Mouse (Mus musculus): Measurements from ENCODE around the gene Baiap2l1. TPM values are rescaled to one million over a fixed set of nuclear protein-coding genes. Genes with fewer than 3 reads are reported as not detected.

The Baiap2l1 gene
- polyA plus RNA-seq (2015; fragmentation: Nextera tagmentation; extraction: Ambion mirVana) = 19.3 and 22.6 TPM in 2 replicates

- H3K4me3 ChIP-seq (replicated peaks; ENCODE audit: low read length) = peak within 1 kb of the TSS; percentile 77
- no peaks in the 10 kb centered on the region for H3K4me1 ChIP-seq (ENCODE audit: control insufficient read depth, insufficient read depth, low read length)
- ATAC-seq (ENCODE audit: insufficient read depth, low FRiP score) = peak; percentile 96
- under 1% methylated on average over 60 of the region's 60 CpGs for WGBS
- no peaks in the 10 kb centered on the region for H3K36me3 ChIP-seq (ENCODE audit: control insufficient read depth, insufficient read depth, low read length)
- H3K4me2 ChIP-seq (ENCODE audit: low read depth, low read length) = peak within 1 kb of the TSS; percentile 87
- H3K9me3 ChIP-seq (replicated peaks; ENCODE audit: control insufficient read depth, low read length) = no peaks in the 10 kb centered on the region
- peak within 1 kb of the TSS; percentile 85 for H3K9ac ChIP-seq (ENCODE audit: low read length)
- H3K27me3 ChIP-seq (ENCODE audit: control insufficient read depth, insufficient read depth, low read length) = no peaks in the 10 kb centered on the region
- H3K27ac ChIP-seq (ENCODE audit: low read length) = peak within 1 kb of the TSS; percentile 89
Observed at GRCm38 (mm10) chr5:144357881-144358591, at the start of gene Baiap2l1. Gene Baiap2l1, minus strand, starts transcription at chr5:144358112.

GRCm38 (mm10) chr5:144406256-144406655 is 48.3 kb upstream of the Baiap2l1 start:
- ATAC-seq (ENCODE audit: insufficient read depth, low FRiP score) = no peak
- WGBS = 83% methylated on average over 11 of the region's 11 CpGs
- Histone ChIP-seq H3K27ac (ENCODE audit: low read length) (no peak overlapping the region), H3K9me3 (replicated peaks; ENCODE audit: control insufficient read depth, low read length) (no peaks in the 10 kb centered on the region), H3K4me2 (ENCODE audit: low read depth, low read length) (no peak overlapping the region), H3K4me3 (replicated peaks; ENCODE audit: low read length) (no peak overlapping the region), H3K27me3 (ENCODE audit: control insufficient read depth, insufficient read depth, low read length) (no peaks in the 10 kb centered on the region), H3K4me1 (ENCODE audit: control insufficient read depth, insufficient read depth, low read length) (no peaks in the 10 kb centered on the region), H3K9ac (ENCODE audit: low read length) (no peak overlapping the region), H3K36me3 (ENCODE audit: control insufficient read depth, insufficient read depth, low read length) (no peaks in the 10 kb centered on the region)

- no peak for ATAC-seq (ENCODE audit: insufficient read depth, low FRiP score)
- no peaks in the 10 kb centered on the region for H3K9me3 ChIP-seq (replicated peaks; ENCODE audit: control insufficient read depth, low read length)
- no peaks in the 10 kb centered on the region for H3K27me3 ChIP-seq (ENCODE audit: control insufficient read depth, insufficient read depth, low read length)
- H3K4me2 ChIP-seq (ENCODE audit: low read depth, low read length) = no peak overlapping the region
- no peak overlapping the region for H3K9ac ChIP-seq (ENCODE audit: low read length)
- H3K4me3 ChIP-seq (replicated peaks; ENCODE audit: low read length) = no peak overlapping the region
- H3K4me1 ChIP-seq (ENCODE audit: control insufficient read depth, insufficient read depth, low read length) = no peaks in the 10 kb centered on the region
- no peak overlapping the region for H3K27ac ChIP-seq (ENCODE audit: low read length)
- 74% methylated on average over 5 of the region's 5 CpGs for WGBS
- H3K36me3 ChIP-seq (ENCODE audit: control insufficient read depth, insufficient read depth, low read length) = no peaks in the 10 kb centered on the region
Observed at GRCm38 (mm10) chr5:144400821-144401220, 42.9 kb upstream of the Baiap2l1 start.

- 9% methylated on average over 6 of the region's 9 CpGs for WGBS
- Histone ChIP-seq H3K9me3 (replicated peaks; ENCODE audit: control insufficient read depth, low read length) (no peaks in the 10 kb centered on the region), H3K4me1 (ENCODE audit: control insufficient read depth, insufficient read depth, low read length) (no peaks in the 10 kb centered on the region), H3K27ac (ENCODE audit: low read length) (no peak overlapping the region), H3K4me2 (ENCODE audit: low read depth, low read length) (no peak overlapping the region), H3K27me3 (ENCODE audit: control insufficient read depth, insufficient read depth, low read length) (no peaks in the 10 kb centered on the region), H3K9ac (ENCODE audit: low read length) (no peak overlapping the region), H3K36me3 (ENCODE audit: control insufficient read depth, insufficient read depth, low read length) (no peaks in the 10 kb centered on the region), H3K4me3 (replicated peaks; ENCODE audit: low read length) (no peak overlapping the region)
- no peak for ATAC-seq (ENCODE audit: insufficient read depth, low FRiP score)
Observed at GRCm38 (mm10) chr5:144397566-144397965, 39.7 kb upstream of the Baiap2l1 start.

GRCm38 (mm10) chr5:144394142-144394541 is 36.2 kb upstream of the Baiap2l1 start:
- no peak overlapping the region for H3K4me3 ChIP-seq (replicated peaks; ENCODE audit: low read length)
- no peak overlapping the region for H3K9ac ChIP-seq (ENCODE audit: low read length)
- no peak overlapping the region for H3K27ac ChIP-seq (ENCODE audit: low read length)
- H3K9me3 ChIP-seq (replicated peaks; ENCODE audit: control insufficient read depth, low read length) = no peaks in the 10 kb centered on the region
- H3K36me3 ChIP-seq (ENCODE audit: control insufficient read depth, insufficient read depth, low read length) = no peaks in the 10 kb centered on the region
- no peak overlapping the region for H3K4me2 ChIP-seq (ENCODE audit: low read depth, low read length)
- WGBS = 81% methylated on average over 2 of the region's 2 CpGs
- H3K4me1 ChIP-seq (ENCODE audit: control insufficient read depth, insufficient read depth, low read length) = no peaks in the 10 kb centered on the region
- H3K27me3 ChIP-seq (ENCODE audit: control insufficient read depth, insufficient read depth, low read length) = no peaks in the 10 kb centered on the region
- ATAC-seq (ENCODE audit: insufficient read depth, low FRiP score) = no peak

GRCm38 (mm10) chr5:144387851-144388250 is 29.9 kb upstream of the Baiap2l1 start:
- H3K27me3 ChIP-seq (ENCODE audit: control insufficient read depth, insufficient read depth, low read length) = no peaks in the 10 kb centered on the region

GRCm38 (mm10) chr5:144383936-144384335 is 26.0 kb upstream of the Baiap2l1 start:
- no peak overlapping the region for H3K27ac ChIP-seq (ENCODE audit: low read length)
- H3K9me3 ChIP-seq (replicated peaks; ENCODE audit: control insufficient read depth, low read length) = no peaks in the 10 kb centered on the region
- no peaks in the 10 kb centered on the region for H3K36me3 ChIP-seq (ENCODE audit: control insufficient read depth, insufficient read depth, low read length)
- H3K9ac ChIP-seq (ENCODE audit: low read length) = no peak overlapping the region
- 62% methylated on average over 3 of the region's 3 CpGs for WGBS
- H3K27me3 ChIP-seq (ENCODE audit: control insufficient read depth, insufficient read depth, low read length) = no peaks in the 10 kb centered on the region
- H3K4me3 ChIP-seq (replicated peaks; ENCODE audit: low read length) = no peak overlapping the region
- no peaks in the 10 kb centered on the region for H3K4me1 ChIP-seq (ENCODE audit: control insufficient read depth, insufficient read depth, low read length)
- no peak for ATAC-seq (ENCODE audit: insufficient read depth, low FRiP score)
- H3K4me2 ChIP-seq (ENCODE audit: low read depth, low read length) = no peak overlapping the region

More at GRCm38 (mm10) chr5:144387851-144388250, 29.9 kb upstream of the Baiap2l1 start:
- Histone ChIP-seq H3K9me3 (replicated peaks; ENCODE audit: control insufficient read depth, low read length) (no peaks in the 10 kb centered on the region), H3K36me3 (ENCODE audit: control insufficient read depth, insufficient read depth, low read length) (no peaks in the 10 kb centered on the region), H3K4me2 (ENCODE audit: low read depth, low read length) (no peak overlapping the region), H3K27ac (ENCODE audit: low read length) (no peak overlapping the region), H3K9ac (ENCODE audit: low read length) (no peak overlapping the region), H3K4me1 (ENCODE audit: control insufficient read depth, insufficient read depth, low read length) (no peaks in the 10 kb centered on the region), H3K4me3 (replicated peaks; ENCODE audit: low read length) (no peak overlapping the region)
- no peak for ATAC-seq (ENCODE audit: insufficient read depth, low FRiP score)
- 9% methylated on average over 6 of the region's 6 CpGs for WGBS

- no peaks in the 10 kb centered on the region for H3K4me1 ChIP-seq (ENCODE audit: control insufficient read depth, insufficient read depth, low read length)
- no peak overlapping the region for H3K4me2 ChIP-seq (ENCODE audit: low read depth, low read length)
- no peak for ATAC-seq (ENCODE audit: insufficient read depth, low FRiP score)
- no peaks in the 10 kb centered on the region for H3K27me3 ChIP-seq (ENCODE audit: control insufficient read depth, insufficient read depth, low read length)
- no peak overlapping the region for H3K27ac ChIP-seq (ENCODE audit: low read length)
- H3K9me3 ChIP-seq (replicated peaks; ENCODE audit: control insufficient read depth, low read length) = no peaks in the 10 kb centered on the region
- H3K4me3 ChIP-seq (replicated peaks; ENCODE audit: low read length) = no peak overlapping the region
- 83% methylated on average over 3 of the region's 3 CpGs for WGBS
- no peak overlapping the region for H3K9ac ChIP-seq (ENCODE audit: low read length)
- H3K36me3 ChIP-seq (ENCODE audit: control insufficient read depth, insufficient read depth, low read length) = no peaks in the 10 kb centered on the region
Observed at GRCm38 (mm10) chr5:144381782-144382181, 23.9 kb upstream of the Baiap2l1 start.

GRCm38 (mm10) chr5:144380689-144381088 is 22.8 kb upstream of the Baiap2l1 start:
- Histone ChIP-seq H3K27ac (ENCODE audit: low read length) (no peak overlapping the region), H3K4me3 (replicated peaks; ENCODE audit: low read length) (no peak overlapping the region), H3K4me1 (ENCODE audit: control insufficient read depth, insufficient read depth, low read length) (no peaks in the 10 kb centered on the region), H3K36me3 (ENCODE audit: control insufficient read depth, insufficient read depth, low read length) (no peaks in the 10 kb centered on the region), H3K9ac (ENCODE audit: low read length) (no peak overlapping the region), H3K9me3 (replicated peaks; ENCODE audit: control insufficient read depth, low read length) (no peaks in the 10 kb centered on the region), H3K27me3 (ENCODE audit: control insufficient read depth, insufficient read depth, low read length) (no peaks in the 10 kb centered on the region), H3K4me2 (ENCODE audit: low read depth, low read length) (no peak overlapping the region)
- no peak for ATAC-seq (ENCODE audit: insufficient read depth, low FRiP score)
- WGBS = 76% methylated on average over 7 of the region's 7 CpGs
